Mouse (Mus musculus): ENCODE results near the gene Med10. TPM values are rescaled to one million over a fixed set of nuclear protein-coding genes. Genes with fewer than 3 reads are reported as not detected.
A peak's percentile ranks its signal among the peaks of the same experiment; 100 is the strongest.

Med10 gene
- polyA plus RNA-seq, 1 experiment from 2014 or later: 145 TPM

DNA sequence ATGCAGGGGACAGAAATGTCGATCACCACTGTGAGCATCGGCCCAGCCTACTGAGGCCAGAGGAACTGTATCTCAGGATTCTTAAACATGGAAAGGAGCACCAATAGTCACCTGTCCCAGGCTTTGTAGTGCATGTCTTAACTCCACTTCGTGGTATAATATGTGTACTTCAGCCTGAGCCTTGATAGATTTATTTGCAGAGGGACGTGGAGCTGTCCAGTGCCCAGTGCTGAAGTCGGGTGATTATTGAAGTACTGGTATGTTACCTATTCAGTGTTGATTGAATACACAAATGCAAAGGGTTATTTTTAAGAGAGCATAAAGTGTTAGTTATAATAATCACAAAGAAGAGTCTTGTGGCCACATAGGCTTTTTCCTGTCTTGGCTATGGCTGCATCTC, 50.1 kb downstream of the Med10 start:
- Histone ChIP-seq H3K4me2 (ENCODE audit: low read length) (no peak overlapping the region), H3K27ac (replicated peaks; ENCODE audit: low read depth, low read length) (no peak overlapping the region), H3K9me3 (ENCODE audit: control insufficient read depth, low read length) (no peaks in the 10 kb centered on the region), H3K9ac (replicated peaks; ENCODE audit: low read length) (no peak overlapping the region), H3K4me1 (ENCODE audit: control insufficient read depth, insufficient read depth, low read length) (0 out of 2 replicates have a peak, but pooled peaks cover 3% of the 10 kb centered on the region), H3K27me3 (ENCODE audit: control insufficient read depth, insufficient read depth, low read length) (no peaks in the 10 kb centered on the region), H3K36me3 (ENCODE audit: control insufficient read depth, insufficient read depth, low read length) (no peaks in the 10 kb centered on the region), H3K4me3 (replicated peaks; ENCODE audit: low read depth, low read length) (no peak overlapping the region)
- 71% methylated on average over 5 of the region's 5 CpGs for WGBS
- peak; percentile 14 for DNase-seq
- ATAC-seq (ENCODE audit: low FRiP score, low TSS enrichment): no peak

DNA sequence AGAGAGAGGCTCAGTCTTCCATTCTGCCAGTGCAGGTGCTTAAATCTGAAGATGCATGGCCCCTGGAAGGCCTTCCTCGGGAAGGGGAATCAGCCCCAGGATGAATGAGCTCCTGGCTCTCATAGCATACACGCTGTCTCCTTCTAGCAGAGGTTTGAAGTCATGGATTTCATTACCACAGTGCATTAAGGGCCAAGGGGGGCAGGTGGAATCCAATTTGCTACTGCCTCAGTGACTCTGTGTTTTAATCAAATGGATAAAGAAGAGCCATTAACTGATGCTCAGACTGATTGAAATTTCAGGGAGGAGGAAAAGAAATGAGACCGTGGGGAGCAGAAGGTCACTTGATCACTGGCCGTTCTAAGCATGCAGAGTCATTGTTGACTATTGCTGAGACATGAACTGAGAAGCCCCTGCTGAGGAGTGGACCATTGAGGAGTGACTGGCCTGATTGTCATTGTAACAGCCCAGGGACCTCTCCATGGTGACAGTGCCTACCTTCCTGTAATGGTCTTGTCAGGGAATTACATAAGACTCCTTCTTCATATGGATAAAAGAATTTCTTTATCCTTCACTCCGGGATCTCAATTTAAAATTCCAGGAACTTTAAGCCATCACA, 51.3 kb downstream of the Med10 start:
- no peaks in the 10 kb centered on the region for H3K36me3 ChIP-seq (ENCODE audit: control insufficient read depth, insufficient read depth, low read length)
- H3K9me3 ChIP-seq (ENCODE audit: control insufficient read depth, low read length): no peaks in the 10 kb centered on the region
- H3K9ac ChIP-seq (replicated peaks; ENCODE audit: low read length): no peak overlapping the region
- WGBS: 22% methylated on average over 5 of the region's 5 CpGs
- no peak overlapping the region for H3K4me2 ChIP-seq (ENCODE audit: low read length)
- H3K4me1 ChIP-seq (ENCODE audit: control insufficient read depth, insufficient read depth, low read length): 0 out of 2 replicates have a peak, but pooled peaks cover 3% of the 10 kb centered on the region
- H3K4me3 ChIP-seq (replicated peaks; ENCODE audit: low read depth, low read length): no peak overlapping the region
- ATAC-seq (ENCODE audit: low FRiP score, low TSS enrichment) (no peak), DNase-seq (no peak)
- no peak overlapping the region for H3K27ac ChIP-seq (replicated peaks; ENCODE audit: low read depth, low read length)
- H3K27me3 ChIP-seq (ENCODE audit: control insufficient read depth, insufficient read depth, low read length): no peaks in the 10 kb centered on the region

DNA sequence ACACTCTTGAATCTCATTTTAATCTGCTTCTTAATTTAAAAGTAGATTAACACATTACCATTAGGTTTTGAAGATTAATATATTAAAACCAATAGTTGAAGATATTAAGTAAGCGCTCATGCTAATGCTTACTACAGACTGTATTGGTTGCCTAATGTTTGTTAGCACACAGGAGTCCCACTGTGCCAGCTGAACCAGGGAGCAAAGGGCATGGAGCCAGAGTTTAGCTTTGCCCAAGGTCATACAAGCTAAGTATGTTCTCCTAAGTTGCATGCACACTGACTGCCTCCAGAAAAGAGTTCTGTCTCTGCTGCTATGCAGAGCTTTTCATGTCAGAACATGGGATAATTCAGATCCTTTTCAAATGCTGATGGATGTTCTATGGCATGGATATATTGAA, 53.7 kb downstream of the Med10 start:
- ATAC-seq (ENCODE audit: low FRiP score, low TSS enrichment) (no peak), DNase-seq (no peak)
- H3K4me3 ChIP-seq (replicated peaks; ENCODE audit: low read depth, low read length): no peak overlapping the region
- H3K9ac ChIP-seq (replicated peaks; ENCODE audit: low read length): no peak overlapping the region
- H3K9me3 ChIP-seq (ENCODE audit: control insufficient read depth, low read length): no peaks in the 10 kb centered on the region
- H3K4me1 ChIP-seq (ENCODE audit: control insufficient read depth, insufficient read depth, low read length): 0 out of 2 replicates have a peak, but pooled peaks cover 3% of the 10 kb centered on the region
- H3K36me3 ChIP-seq (ENCODE audit: control insufficient read depth, insufficient read depth, low read length): no peaks in the 10 kb centered on the region
- 92% methylated on average over 1 of the region's 1 CpGs for WGBS
- H3K27ac ChIP-seq (replicated peaks; ENCODE audit: low read depth, low read length): no peak overlapping the region
- no peaks in the 10 kb centered on the region for H3K27me3 ChIP-seq (ENCODE audit: control insufficient read depth, insufficient read depth, low read length)
- no peak overlapping the region for H3K4me2 ChIP-seq (ENCODE audit: low read length)

DNA sequence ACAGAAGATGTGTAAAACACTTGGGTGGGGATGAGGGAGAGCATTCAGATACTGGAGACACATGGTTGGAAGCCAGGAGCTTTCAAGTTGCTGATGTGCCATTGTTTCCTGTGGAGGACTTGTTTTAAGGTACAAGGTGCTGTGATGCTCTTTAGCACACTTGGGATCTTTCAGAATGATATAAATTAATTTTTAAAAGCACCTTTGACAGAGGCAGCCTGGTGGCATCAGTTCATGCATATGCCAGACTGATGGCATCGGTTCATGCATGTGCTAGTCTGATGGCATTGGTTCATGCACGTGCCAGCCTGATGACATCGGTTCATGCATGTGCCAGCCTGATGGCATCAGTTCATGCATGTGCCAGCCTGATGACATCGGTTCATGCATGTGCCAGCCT, 60.1 kb downstream of the Med10 start:
- Histone ChIP-seq H3K27ac (replicated peaks; ENCODE audit: low read depth, low read length) (no peak overlapping the region), H3K4me1 (ENCODE audit: control insufficient read depth, insufficient read depth, low read length) (no peaks in the 10 kb centered on the region), H3K4me2 (ENCODE audit: low read length) (no peak overlapping the region), H3K36me3 (ENCODE audit: control insufficient read depth, insufficient read depth, low read length) (no peaks in the 10 kb centered on the region), H3K4me3 (replicated peaks; ENCODE audit: low read depth, low read length) (no peak overlapping the region), H3K9me3 (ENCODE audit: control insufficient read depth, low read length) (no peaks in the 10 kb centered on the region), H3K27me3 (ENCODE audit: control insufficient read depth, insufficient read depth, low read length) (no peaks in the 10 kb centered on the region), H3K9ac (replicated peaks; ENCODE audit: low read length) (no peak overlapping the region)
- WGBS: 98% methylated on average over 4 of the region's 4 CpGs
- no peak for DNase-seq
- ATAC-seq (ENCODE audit: low FRiP score, low TSS enrichment): no peak

DNA sequence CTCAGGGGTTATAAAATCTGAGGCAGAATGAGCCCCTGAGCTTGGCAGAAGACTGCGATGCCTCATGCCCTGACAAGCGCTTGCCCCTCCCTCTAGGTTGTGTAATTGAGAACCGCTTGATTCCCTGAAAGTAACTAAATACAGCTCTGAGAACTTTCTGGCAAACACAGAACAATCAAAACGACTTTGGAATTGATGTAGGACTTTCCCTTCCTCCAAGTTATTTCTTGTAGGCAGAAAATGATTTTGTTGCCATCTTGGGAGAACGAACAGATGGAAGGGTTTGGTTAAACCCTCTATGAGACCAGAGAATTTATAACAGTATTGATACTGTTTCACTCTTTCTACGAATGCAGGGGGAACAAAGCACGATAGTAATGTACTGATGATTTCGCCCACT, 62.7 kb downstream of the Med10 start:
- ATAC-seq (ENCODE audit: low FRiP score, low TSS enrichment): no peak
- Histone ChIP-seq H3K9ac (replicated peaks; ENCODE audit: low read length) (no peak overlapping the region), H3K4me1 (ENCODE audit: control insufficient read depth, insufficient read depth, low read length) (no peaks in the 10 kb centered on the region), H3K27me3 (ENCODE audit: control insufficient read depth, insufficient read depth, low read length) (no peaks in the 10 kb centered on the region), H3K4me2 (ENCODE audit: low read length) (no peak overlapping the region), H3K9me3 (ENCODE audit: control insufficient read depth, low read length) (no peaks in the 10 kb centered on the region), H3K36me3 (ENCODE audit: control insufficient read depth, insufficient read depth, low read length) (no peaks in the 10 kb centered on the region), H3K27ac (replicated peaks; ENCODE audit: low read depth, low read length) (no peak overlapping the region), H3K4me3 (replicated peaks; ENCODE audit: low read depth, low read length) (no peak overlapping the region)
- WGBS: 82% methylated on average over 8 of the region's 8 CpGs
- no peak for DNase-seq

Other genes starting within 250 kb of the Med10 start
- gene Srd5a1, start 191.0 kb upstream of the Med10 start, polyA plus RNA-seq (2014; fragmentation: Nextera tagmentation; extraction: Ambion mirVana): 21.8 and 25.5 TPM in 2 replicates
- 34.4 and 43.7 TPM in 2 replicates for gene Ube2ql1, start 62.5 kb upstream of the Med10 start, polyA plus RNA-seq (2014; fragmentation: Nextera tagmentation; extraction: Ambion mirVana)